Mouse (Mus musculus) lung, postnatal 25 days (tissue): ENCODE measurements around the gene Chmp3.

Source experiments
- DNase-seq: peaks from one replicate; pipeline ENCODE4 v3.0.0; 2022; ENCODE audit warnings: low spot score

The Chmp3 gene

GRCm38 (mm10) chr6:71543686-71544499 is at the start of gene Chmp3:
TSS of gene Chmp3 (plus strand) at chr6:71543797.
- peak; percentile 96 for DNase-seq

DNA sequence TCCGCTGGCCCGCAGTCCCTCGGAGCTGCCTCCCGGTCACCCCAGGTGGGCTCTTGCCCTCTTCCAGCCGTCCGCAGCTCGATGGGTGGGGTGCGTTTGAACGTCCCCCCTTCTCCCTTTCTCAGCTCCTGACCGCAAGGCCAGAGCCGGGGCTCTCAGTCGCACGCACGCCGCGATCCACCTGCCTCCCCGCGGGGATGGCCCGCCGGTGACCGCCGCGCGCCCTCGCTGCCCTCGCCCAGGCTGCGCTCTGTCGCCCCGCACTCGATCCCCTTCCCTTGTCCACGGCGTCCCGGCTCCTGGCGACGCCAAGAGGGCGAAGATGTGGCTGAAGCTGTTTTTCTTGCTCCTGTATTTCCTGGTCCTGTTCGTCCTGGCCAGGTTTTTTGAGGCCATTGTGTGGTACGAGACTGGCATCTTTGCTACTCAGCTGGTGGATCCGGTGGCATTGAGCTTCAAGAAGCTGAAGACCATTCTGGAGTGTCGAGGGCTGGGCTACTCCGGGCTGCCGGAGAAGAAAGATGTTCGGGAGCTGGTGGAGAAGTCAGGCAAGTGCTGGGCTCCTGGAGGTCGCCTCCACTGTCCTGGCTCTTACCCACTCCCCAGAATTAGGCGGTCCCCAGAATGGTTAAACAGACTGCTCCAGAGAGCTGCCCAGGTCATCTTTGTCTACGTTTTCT is 49.1 kb upstream of the Chmp3 start:
- peak; percentile 22 for DNase-seq

- no peak for DNase-seq
These were observed 43.0 kb upstream of the Chmp3 start for GRCm38 (mm10) chr6:71500575-71500974.

GRCm38 (mm10) chr6:71503001-71503400 is 40.6 kb upstream of the Chmp3 start:
- DNase-seq: no peak

DNA sequence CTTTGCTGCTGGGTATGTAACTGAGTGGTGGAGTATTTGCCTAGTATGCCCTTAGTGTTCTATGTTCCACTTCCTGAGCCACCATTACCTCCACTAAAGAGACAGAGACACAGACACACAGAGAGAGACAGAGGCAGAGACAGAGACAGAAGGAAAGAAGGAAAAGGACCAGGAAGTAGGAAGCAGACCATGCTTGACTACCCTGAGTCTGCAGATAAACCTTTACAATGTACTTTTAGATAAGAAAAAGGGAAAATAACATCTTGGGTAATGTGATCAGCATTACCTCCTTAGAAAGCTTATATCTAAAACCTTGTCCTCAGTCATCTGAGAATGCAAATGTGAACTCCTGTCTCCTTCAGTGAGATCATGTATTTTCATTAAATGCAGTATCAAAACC is 39.9 kb upstream of the Chmp3 start:
- no peak for DNase-seq

- peak; percentile 23 for DNase-seq
These were observed 39.5 kb upstream of the Chmp3 start for GRCm38 (mm10) chr6:71504091-71504490.

DNA sequence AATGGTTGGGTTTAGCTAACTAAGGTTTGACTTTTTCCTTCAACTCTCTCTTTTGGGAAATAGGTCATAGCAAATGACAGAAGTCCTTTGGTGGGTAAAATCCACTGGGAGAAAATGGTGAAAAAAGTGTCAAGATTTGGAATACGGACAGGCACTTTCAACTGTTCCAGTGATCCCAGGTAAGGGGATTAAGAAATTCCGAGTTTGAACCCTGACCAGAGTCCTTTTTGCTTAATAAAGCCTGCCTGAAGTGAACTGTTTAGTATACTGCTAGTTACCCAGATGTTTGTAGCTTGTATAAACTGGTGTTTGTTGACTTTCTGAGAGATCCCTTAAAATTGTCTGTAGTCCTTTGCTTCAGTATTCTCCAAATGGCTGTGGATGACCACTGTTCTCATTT is 37.9 kb upstream of the Chmp3 start:
- DNase-seq: no peak

GRCm38 (mm10) chr6:71519476-71519875 is 24.1 kb upstream of the Chmp3 start:
- no peak for DNase-seq

DNA sequence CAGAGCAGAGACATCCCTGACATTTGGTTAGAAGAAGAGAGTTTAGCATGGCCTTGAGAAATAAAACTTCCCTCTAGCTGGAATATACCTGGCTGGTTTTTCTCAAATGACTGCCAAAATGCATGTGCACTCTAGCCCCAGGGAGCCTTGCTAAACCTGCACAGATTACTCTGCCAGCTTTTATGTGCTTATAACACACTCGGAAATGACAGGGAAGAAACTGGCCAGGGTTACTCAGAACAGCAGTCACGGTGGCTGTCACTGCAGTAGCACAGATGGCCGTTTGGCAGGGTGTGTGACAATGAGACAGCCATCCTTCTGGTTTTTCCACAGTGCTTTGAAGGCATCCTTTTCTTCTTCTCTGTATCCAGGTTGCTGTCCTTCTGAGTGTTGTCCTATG is 18.0 kb upstream of the Chmp3 start:
- no peak for DNase-seq

DNA sequence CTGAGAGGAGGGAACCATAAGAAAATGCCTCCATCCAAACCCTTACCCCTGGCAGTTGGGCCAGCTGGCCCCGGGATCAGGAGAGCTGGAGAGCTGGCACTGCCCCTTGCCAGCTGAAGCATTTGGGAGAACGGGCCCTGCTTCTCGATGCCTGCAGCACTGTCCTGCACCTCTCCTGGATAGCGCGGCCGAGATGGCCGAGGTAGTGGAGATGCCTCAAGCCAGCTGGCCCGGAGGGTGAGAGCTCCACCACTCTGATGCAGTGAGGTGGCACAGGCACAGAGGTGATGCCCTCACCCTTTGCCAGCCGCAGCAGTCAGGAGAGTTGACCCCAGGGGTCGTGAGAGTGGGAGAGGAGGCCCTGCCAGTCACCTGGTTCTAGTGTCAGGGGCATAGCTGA is 16.5 kb upstream of the Chmp3 start:
- no peak for DNase-seq

GRCm38 (mm10) chr6:71527826-71528225 is 15.8 kb upstream of the Chmp3 start:
- DNase-seq: no peak

- no peak for DNase-seq
These were observed 13.4 kb upstream of the Chmp3 start for GRCm38 (mm10) chr6:71530176-71530575.

- peak; percentile 24 for DNase-seq
These were observed 6.3 kb upstream of the Chmp3 start for GRCm38 (mm10) chr6:71537286-71537685.

GRCm38 (mm10) chr6:71555507-71555951 is 11.9 kb downstream of the Chmp3 start:
- peak; percentile 35 for DNase-seq

GRCm38 (mm10) chr6:71556826-71557225 is 13.2 kb downstream of the Chmp3 start:
- no peak for DNase-seq

- DNase-seq: no peak
These were observed 25.0 kb downstream of the Chmp3 start for GRCm38 (mm10) chr6:71568616-71569015.

DNA sequence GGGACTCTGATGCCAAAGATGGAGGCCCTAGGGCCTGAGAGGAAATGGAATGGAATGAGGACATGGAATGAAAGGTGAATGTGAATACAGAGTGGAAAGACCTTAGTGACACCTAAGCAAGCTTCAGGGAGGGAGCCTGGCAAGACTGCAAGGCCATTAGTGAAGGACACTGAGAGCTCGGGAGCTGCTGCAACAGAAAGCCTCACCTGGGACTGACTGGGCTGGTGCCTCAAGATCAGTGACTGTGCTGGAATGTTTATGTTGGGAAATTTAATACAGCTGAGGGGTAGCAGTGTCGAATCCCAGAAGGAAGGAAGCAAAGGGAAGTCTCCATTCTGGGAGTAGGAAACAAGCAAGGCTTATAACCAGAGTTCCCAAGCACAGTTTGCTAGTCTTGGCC is 25.4 kb downstream of the Chmp3 start:
- no peak for DNase-seq

- DNase-seq: no peak
These were observed 31.8 kb downstream of the Chmp3 start for GRCm38 (mm10) chr6:71575359-71575758.

GRCm38 (mm10) chr6:71579478-71579877 is 35.9 kb downstream of the Chmp3 start:
- DNase-seq: no peak

- no peak for DNase-seq
These were observed 39.6 kb downstream of the Chmp3 start for GRCm38 (mm10) chr6:71583198-71583597.

DNA sequence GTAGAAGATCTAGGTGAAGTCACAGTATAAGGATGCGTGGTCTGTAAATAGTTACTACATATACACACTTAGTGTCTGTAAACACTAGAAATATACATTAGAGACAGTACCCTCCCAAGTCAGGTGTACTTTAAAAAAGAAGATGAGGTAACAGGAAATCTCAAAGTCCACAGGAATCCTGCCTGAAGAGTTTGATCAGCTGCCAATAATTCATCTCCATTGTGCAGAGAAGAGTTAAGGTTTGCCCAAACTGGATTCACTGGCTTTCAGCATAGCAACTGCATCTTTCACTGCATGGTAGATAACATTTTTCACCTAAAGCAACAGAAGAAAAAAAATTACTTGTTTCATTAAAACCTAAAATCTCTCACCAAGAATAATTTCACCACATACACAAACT is 45.8 kb downstream of the Chmp3 start:
- DNase-seq: no peak

DNA sequence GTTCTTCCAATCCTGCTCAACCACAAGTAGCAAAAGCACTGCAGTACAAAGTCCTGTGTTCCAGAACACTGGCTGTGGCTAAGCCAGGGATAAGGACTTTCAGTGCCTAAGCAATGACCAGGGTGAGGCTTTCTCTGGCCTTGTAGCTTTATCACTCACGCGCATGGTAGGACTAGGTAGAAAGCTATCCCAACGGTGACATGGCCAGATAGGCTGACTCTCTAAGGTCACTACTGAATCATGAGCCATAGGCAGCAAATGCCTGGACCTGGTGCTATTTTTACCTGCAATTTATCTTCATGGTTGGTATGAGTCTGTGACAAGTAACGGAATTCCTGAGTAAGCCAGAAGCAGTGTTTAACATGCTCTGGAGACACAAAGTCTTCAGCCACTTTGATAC is 46.6 kb downstream of the Chmp3 start:
- no peak for DNase-seq

DNA sequence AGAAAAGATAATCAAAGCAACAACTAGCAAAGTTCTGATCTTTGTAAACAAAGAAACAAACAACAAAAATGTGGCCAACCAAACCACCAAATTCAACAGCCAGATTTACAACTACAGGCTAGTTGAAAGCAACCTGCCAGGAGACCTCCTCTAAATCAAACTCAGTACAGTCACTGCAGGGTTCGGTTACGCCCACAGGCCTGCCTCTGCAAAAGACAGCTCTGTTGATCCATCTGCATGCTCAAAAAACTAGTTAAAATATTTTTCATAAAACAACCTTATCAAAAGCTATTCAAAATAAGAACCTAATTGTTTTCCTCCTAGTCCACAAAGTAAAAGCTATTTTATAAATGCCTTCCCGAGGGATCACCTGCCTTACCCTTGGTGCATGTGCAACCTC is 64.2 kb downstream of the Chmp3 start:
- DNase-seq: no peak

GRCm38 (mm10) chr6:71608994-71609393 is 65.4 kb downstream of the Chmp3 start:
- no peak for DNase-seq
